Mouse (Mus musculus) liver, adult 2 months (tissue): ENCODE measurements around the gene Slc22a23. TPM values are rescaled to one million over a fixed set of nuclear protein-coding genes. Genes with fewer than 3 reads are reported as not detected.
A peak's percentile ranks its signal among the peaks of the same experiment; 100 is the strongest.

Experiments
- DNase-seq: peaks from one replicate; pipeline ENCODE4 v3.0.0-alpha.2; 2011; ENCODE audit warnings: low read depth, low spot score; ENCODE audit errors: extremely low read depth
- H3K27ac ChIP-seq: fragments of 200-500 bp; replicated peaks from 2 replicates; pipeline ENCODE4 v1.5.1; 2012; ENCODE audit warnings: low read depth, mild to moderate bottlenecking, control low read depth, inconsistent platforms, low read length; ENCODE audit not compliant: insufficient read depth
- H3K27me3 ChIP-seq: fragments of 200-500 bp; 2 replicates; pipeline ENCODE4 v1.6.1; 2012; ENCODE audit warnings: mild to moderate bottlenecking, moderate library complexity, low read length, inconsistent platforms; ENCODE audit not compliant: control insufficient read depth, insufficient read depth
- H3K36me3 ChIP-seq: fragments of 200-500 bp; 2 replicates; pipeline ENCODE4 v1.6.1; 2012; ENCODE audit warnings: low read length, inconsistent platforms; ENCODE audit not compliant: control insufficient read depth, insufficient read depth
- H3K4me1 ChIP-seq: fragments of 200-500 bp; 2 replicates; pipeline ENCODE4 v1.6.1; 2011; ENCODE audit warnings: low read length; ENCODE audit not compliant: control insufficient read depth, insufficient read depth
- H3K4me3 ChIP-seq: fragments of 200-500 bp; 2 replicates; pipeline ENCODE4 v1.5.1; 2011; ENCODE audit warnings: low read depth, mild to moderate bottlenecking, control low read depth, low read length, moderate library complexity; ENCODE audit not compliant: insufficient read depth
- H3K79me2 ChIP-seq: fragments of 200-500 bp; 2 replicates; pipeline ENCODE4 v1.6.1; 2012; ENCODE audit warnings: inconsistent platforms, mild to moderate bottlenecking, low read length, moderate library complexity; ENCODE audit not compliant: control insufficient read depth, insufficient read depth
- H3K9ac ChIP-seq: fragments of 200-500 bp; 2 replicates; pipeline ENCODE4 v1.6.1; 2012; ENCODE audit warnings: low read depth, mild to moderate bottlenecking, control low read depth, inconsistent platforms, low read length
- CTCF ChIP-seq: fragments of 200-500 bp; IDR thresholded peaks from 2 replicates; pipeline ENCODE4 v1.5.1; 2011; ENCODE audit warnings: low read depth, low read length, control low read depth
- POLR2A ChIP-seq: fragments of 200-500 bp; IDR thresholded peaks from 2 replicates; pipeline ENCODE4 v1.6.1; 2011; ENCODE audit warnings: low read length, control low read depth; ENCODE audit not compliant: insufficient read depth; ENCODE audit errors: extremely low read depth
- WGBS: fragments of 180-500 bp; shearing (Covaris S2); methylation state at CpG from one replicate; pipeline ENCODE4 v1.1.7; 2018; 5-methylcytosine and 5-hydroxymethylcytosine counted together
- polyA plus RNA-seq: library from polyadenylated mRNA; depleted of rRNA; stranded (reverse); fragments of >200 nt; gene quantifications from 2 replicates; pipeline ENCODE4 v1.2.3, GENCODE M21; 2012
- total RNA-seq: library from RNA; depleted of rRNA; stranded (reverse); fragments of >200 nt; gene quantifications from 2 replicates; pipeline ENCODE4 v1.2.3, GENCODE M21; 2014

Slc22a23 gene
- total and polyA plus RNA-seq, 2 experiments, result 31.6 to 50.6 TPM

- Histone ChIP-seq H3K9ac (no peak overlapping the region), H3K4me3 (no peak overlapping the region), H3K27ac (no peak overlapping the region), H3K36me3 (no peaks in the 10 kb centered on the region), H3K27me3 (no peaks in the 10 kb centered on the region), H3K79me2 (peaks cover 49% of the 10 kb centered on the region), H3K4me1 (peaks cover 20% of the 10 kb centered on the region)
- no peak for DNase-seq
- 79% methylated on average over 4 of the region's 4 CpGs for WGBS
- TF ChIP-seq POLR2A (no peak), CTCF (no peak)
Observed at GRCm38 (mm10) chr13:34320482-34320881, 24.5 kb downstream of the Slc22a23 start.

GRCm38 (mm10) chr13:34317051-34317450, 27.9 kb downstream of the Slc22a23 start:
- Histone ChIP-seq H3K9ac (no peak overlapping the region), H3K4me3 (no peak overlapping the region), H3K4me1 (peaks cover 13% of the 10 kb centered on the region), H3K36me3 (no peaks in the 10 kb centered on the region), H3K79me2 (peaks cover 34% of the 10 kb centered on the region), H3K27me3 (no peaks in the 10 kb centered on the region), H3K27ac (no peak overlapping the region)
- DNase-seq, result peak; percentile 45
- WGBS, result 17% methylated on average over 4 of the region's 4 CpGs
- TF ChIP-seq CTCF (no peak), POLR2A (no peak)

- Histone ChIP-seq H3K27ac (no peak overlapping the region), H3K4me3 (no peak overlapping the region), H3K9ac (no peak overlapping the region), H3K79me2 (peaks cover 38% of the 10 kb centered on the region), H3K4me1 (peaks cover 12% of the 10 kb centered on the region), H3K27me3 (no peaks in the 10 kb centered on the region), H3K36me3 (no peaks in the 10 kb centered on the region)
- peak; percentile 53 for DNase-seq
- no peak for TF ChIP-seq POLR2A
- TF ChIP-seq CTCF, result no peak
- 44% methylated on average over 6 of the region's 6 CpGs for WGBS
Observed at GRCm38 (mm10) chr13:34316511-34316910, 28.5 kb downstream of the Slc22a23 start.

- WGBS, result 49% methylated on average over 4 of the region's 4 CpGs
- Histone ChIP-seq H3K27me3 (no peaks in the 10 kb centered on the region), H3K4me3 (no peak overlapping the region), H3K36me3 (no peaks in the 10 kb centered on the region; the same call in 1 of the 2 replicates), H3K79me2 (peaks cover 24% of the 10 kb centered on the region; the same call in 1 of the 2 replicates), H3K27ac (no peak overlapping the region), H3K9ac (no peak overlapping the region), H3K4me1 (peaks cover 14% of the 10 kb centered on the region)
- DNase-seq, result peak; percentile 84
- TF ChIP-seq CTCF (no peak), POLR2A (no peak)
Observed at GRCm38 (mm10) chr13:34313033-34313491, 31.9 kb downstream of the Slc22a23 start.

- WGBS, result 92% methylated on average over 2 of the region's 2 CpGs
- no peaks in the 10 kb centered on the region; the same call in 1 of the 2 replicates for H3K36me3 ChIP-seq
- TF ChIP-seq CTCF (no peak), POLR2A (no peak)
- peaks cover 28% of the 10 kb centered on the region; the same call in 1 of the 2 replicates for H3K79me2 ChIP-seq
- H3K27ac ChIP-seq, result no peak overlapping the region
- peaks cover 14% of the 10 kb centered on the region for H3K4me1 ChIP-seq
- DNase-seq, result no peak
- H3K9ac ChIP-seq, result no peak overlapping the region
- no peaks in the 10 kb centered on the region for H3K27me3 ChIP-seq
- no peak overlapping the region for H3K4me3 ChIP-seq
Observed at GRCm38 (mm10) chr13:34312346-34313002, 32.5 kb downstream of the Slc22a23 start.

- no peaks in the 10 kb centered on the region; the same call in 1 of the 2 replicates for H3K36me3 ChIP-seq
- no peaks in the 10 kb centered on the region for H3K27me3 ChIP-seq
- TF ChIP-seq POLR2A (no peak), CTCF (no peak)
- peak; percentile 57 for DNase-seq
- no peak overlapping the region for H3K9ac ChIP-seq
- 33% methylated on average over 2 of the region's 2 CpGs for WGBS
- peaks cover 7% of the 10 kb centered on the region; the same call in 1 of the 2 replicates for H3K4me1 ChIP-seq
- no peak overlapping the region for H3K27ac ChIP-seq
- peaks cover 27% of the 10 kb centered on the region; the same call in 1 of the 2 replicates for H3K79me2 ChIP-seq
- H3K4me3 ChIP-seq, result no peak overlapping the region
Observed at GRCm38 (mm10) chr13:34311593-34311992, 33.4 kb downstream of the Slc22a23 start.
